Mouse (Mus musculus) kidney, embryonic 15.5 days (tissue): ENCODE measurements around the gene Gemin5. TPM values are rescaled to one million over a fixed set of nuclear protein-coding genes. Genes with fewer than 3 reads are reported as not detected.
"Not testable (repeated sequence)": the region's sequence is repeated elsewhere in the genome, so short reads cannot be mapped to it uniquely, and the experiment has no call there.

Experiments
- ATAC-seq: fragments of 200-750 bp; cut with Nextera tagmentation; replicated peaks from 2 replicates; pipeline ENCODE4 v1.8.0; 2017; ENCODE audit warnings: moderate TSS enrichment; ENCODE audit not compliant: low FRiP score
- H3K27ac ChIP-seq: fragments of 300-500 bp; sonication (generic); 2 replicates; pipeline ENCODE4 v1.5.1; 2015; ENCODE audit warnings: mild to moderate bottlenecking, inconsistent platforms
- H3K27me3 ChIP-seq: fragments of 300-500 bp; sonication (generic); 2 replicates; pipeline ENCODE4 v1.6.1; 2015; ENCODE audit warnings: inconsistent platforms
- H3K36me3 ChIP-seq: fragments of 300-500 bp; sonication (generic); 2 replicates; pipeline ENCODE4 v1.6.1; 2015; ENCODE audit warnings: inconsistent platforms
- H3K4me1 ChIP-seq: fragments of 300-500 bp; sonication (generic); 2 replicates; pipeline ENCODE4 v1.6.1; 2015; ENCODE audit warnings: inconsistent platforms
- H3K4me2 ChIP-seq: fragments of 300-500 bp; sonication (generic); 2 replicates; pipeline ENCODE4 v1.6.1; 2015; ENCODE audit warnings: moderate library complexity, mild to moderate bottlenecking, inconsistent platforms
- H3K4me3 ChIP-seq: fragments of 300-500 bp; sonication (generic); replicated peaks from 2 replicates; pipeline ENCODE4 v1.5.1; 2015; ENCODE audit warnings: mild to moderate bottlenecking, inconsistent platforms
- H3K9ac ChIP-seq: fragments of 300-500 bp; sonication (generic); 2 replicates; pipeline ENCODE4 v1.6.1; 2015; ENCODE audit warnings: mild to moderate bottlenecking, inconsistent platforms
- H3K9me3 ChIP-seq: fragments of 300-500 bp; sonication (generic); replicated peaks from 2 replicates; pipeline ENCODE4 v1.6.1; 2016; ENCODE audit warnings: inconsistent platforms
- WGBS: fragments of 180-500 bp; shearing (Covaris S2); methylation state at CpG from one replicate; pipeline ENCODE4 v1.1.7; 2015; ENCODE audit warnings: mixed read lengths; 5-methylcytosine and 5-hydroxymethylcytosine counted together
- polyA plus RNA-seq: library from polyadenylated mRNA; unstranded; fragments of >200 nt; fragmentation: Nextera tagmentation; extraction: Ambion mirVana; gene quantifications from 2 replicates; pipeline ENCODE4 v1.2.1, GENCODE M21; 2015

The Gemin5 gene
- polyA plus RNA-seq = 24.5 and 24.7 TPM in 2 replicates

GRCm38 (mm10) chr11:58168167-58168915 is at the start of gene Gemin5:
Gene Gemin5 (minus strand): TSS chr11:58168539.
- no peaks in the 10 kb centered on the region; the same call in 1 of the 2 replicates for H3K9me3 ChIP-seq
- peak; percentile 87 for ATAC-seq
- peak within 1 kb of the TSS; percentile 76 for H3K4me2 ChIP-seq
- no peaks in the 10 kb centered on the region for H3K27me3 ChIP-seq
- peak within 1 kb of the TSS; percentile 68 for H3K9ac ChIP-seq
- peaks cover 23% of the 10 kb centered on the region for H3K4me1 ChIP-seq
- H3K4me3 ChIP-seq = peak within 1 kb of the TSS; percentile 80
- H3K36me3 ChIP-seq = peaks cover 41% of the 10 kb centered on the region
- 2% methylated on average over 71 of the region's 71 CpGs for WGBS
- peak within 1 kb of the TSS; percentile 66 for H3K27ac ChIP-seq

DNA sequence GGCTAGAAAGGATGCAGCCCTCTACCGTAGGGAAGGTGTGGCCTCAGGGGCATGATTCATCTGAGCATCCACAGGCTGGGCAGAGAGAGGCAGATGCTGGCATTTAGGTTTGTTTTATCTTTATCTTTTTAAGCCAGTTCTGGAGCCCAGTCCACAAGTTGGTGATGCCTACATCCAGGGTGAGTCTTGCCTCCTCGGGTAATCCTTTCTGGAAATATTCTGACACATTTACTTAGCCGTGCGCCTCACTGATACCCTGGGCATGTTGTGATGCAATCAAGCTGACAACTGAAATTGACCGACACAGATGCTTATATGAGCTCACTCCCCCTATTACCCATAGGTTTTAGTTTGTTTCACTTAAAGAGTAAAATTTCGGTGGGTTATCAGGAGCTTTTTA is 48.5 kb upstream of the Gemin5 start:
- H3K4me2 ChIP-seq = no peak overlapping the region
- H3K27ac ChIP-seq = no peak overlapping the region
- 85% methylated on average over 6 of the region's 6 CpGs for WGBS
- H3K27me3 ChIP-seq = no peaks in the 10 kb centered on the region
- peaks cover 3% of the 10 kb centered on the region; the same call in 1 of the 2 replicates for H3K4me1 ChIP-seq
- H3K4me3 ChIP-seq = no peak overlapping the region
- no peaks in the 10 kb centered on the region for H3K36me3 ChIP-seq
- H3K9me3 ChIP-seq = no peaks in the 10 kb centered on the region
- H3K9ac ChIP-seq = no peak overlapping the region
- ATAC-seq = no peak

DNA sequence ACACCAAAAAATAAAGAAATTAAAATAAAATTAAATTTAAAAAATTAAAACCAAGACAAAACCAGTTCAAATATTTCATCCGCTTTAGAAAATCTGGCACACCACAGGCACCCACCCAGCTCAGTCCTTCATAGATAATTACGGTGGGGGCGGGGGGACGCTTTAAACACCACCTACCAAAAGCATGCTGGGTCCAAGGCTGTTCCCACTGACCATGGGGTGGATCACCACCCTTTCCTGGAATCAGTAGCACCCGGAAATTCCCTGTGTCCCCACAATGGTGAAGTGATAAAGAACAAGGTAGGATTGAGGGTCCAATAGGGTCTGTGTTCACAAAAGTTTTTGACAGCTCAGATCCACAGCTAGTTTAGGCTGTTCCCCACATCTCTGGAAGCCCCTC is 47.5 kb upstream of the Gemin5 start:
- peaks cover 9% of the 10 kb centered on the region for H3K4me1 ChIP-seq
- WGBS = 86% methylated on average over 5 of the region's 5 CpGs
- no peak overlapping the region for H3K27ac ChIP-seq
- H3K27me3 ChIP-seq = no peaks in the 10 kb centered on the region
- no peak overlapping the region for H3K4me3 ChIP-seq
- no peak overlapping the region for H3K9ac ChIP-seq
- no peak for ATAC-seq
- no peaks in the 10 kb centered on the region for H3K36me3 ChIP-seq
- no peaks in the 10 kb centered on the region for H3K9me3 ChIP-seq
- H3K4me2 ChIP-seq = no peak overlapping the region

GRCm38 (mm10) chr11:58215049-58215430 is 46.7 kb upstream of the Gemin5 start:
- 30% methylated on average over 2 of the region's 3 CpGs for WGBS
- H3K9me3 ChIP-seq, H3K4me1 ChIP-seq, ATAC-seq, H3K36me3 ChIP-seq, H3K27me3 ChIP-seq, H3K27ac ChIP-seq, H3K9ac ChIP-seq: not testable (repeated sequence)
- peak overlapping the region; percentile 62 for H3K4me2 ChIP-seq
- peak overlapping the region; percentile 52 for H3K4me3 ChIP-seq

DNA sequence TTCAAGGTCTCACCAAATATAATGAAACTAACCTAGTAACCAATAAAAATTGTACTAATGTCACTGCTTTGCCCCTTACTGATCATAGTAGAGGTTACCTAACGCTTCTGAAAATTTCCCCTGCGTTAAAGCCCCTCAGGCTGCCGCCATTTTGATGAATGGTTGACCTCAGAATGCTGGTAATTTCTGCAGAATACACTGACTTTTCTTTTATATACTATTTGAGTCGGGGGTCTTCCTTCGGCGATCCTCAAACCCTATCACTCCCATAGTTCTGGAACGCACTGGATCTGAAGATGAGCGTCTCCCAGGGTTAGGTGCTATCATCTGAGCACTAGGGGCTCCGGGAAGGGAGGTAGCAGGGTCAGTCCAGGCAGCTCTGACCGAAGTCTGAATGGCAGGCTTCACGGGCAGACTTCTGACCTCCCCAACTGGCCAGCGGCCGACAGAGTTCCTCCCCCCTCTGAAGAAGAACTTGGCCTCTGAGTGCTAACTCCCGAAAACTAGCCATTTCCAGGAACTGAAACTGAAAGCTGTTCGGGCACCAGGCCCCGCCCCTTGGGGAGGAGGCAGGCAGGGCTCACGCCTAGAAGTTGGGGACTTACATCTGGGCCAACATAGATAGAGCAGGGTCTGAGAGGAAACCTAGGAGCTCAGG is 46.2 kb upstream of the Gemin5 start:
- Histone ChIP-seq H3K9ac (peak overlapping the region; percentile 49; the same call in 1 of the 2 replicates), H3K27me3 (no peaks in the 10 kb centered on the region), H3K9me3 (no peaks in the 10 kb centered on the region), H3K36me3 (no peaks in the 10 kb centered on the region), H3K4me2 (peak overlapping the region; percentile 62), H3K4me1 (peaks cover 9% of the 10 kb centered on the region), H3K4me3 (peak overlapping the region; percentile 52), H3K27ac (0 out of 2 replicates have a peak overlapping the region, but pooled peaks have one; percentile 34)
- peak; percentile 94 for ATAC-seq
- WGBS = 29% methylated on average over 17 of the region's 17 CpGs

GRCm38 (mm10) chr11:58213673-58214342 is 45.5 kb upstream of the Gemin5 start:
- 80% methylated on average over 7 of the region's 7 CpGs for WGBS
- Histone ChIP-seq H3K4me3 (no peak overlapping the region; the same call in 1 of the 2 replicates), H3K4me2 (0 out of 2 replicates have a peak overlapping the region, but pooled peaks have one; percentile 62), H3K27ac (no peak overlapping the region), H3K27me3 (no peaks in the 10 kb centered on the region), H3K9ac (no peak overlapping the region), H3K36me3 (no peaks in the 10 kb centered on the region), H3K9me3 (no peaks in the 10 kb centered on the region), H3K4me1 (peaks cover 9% of the 10 kb centered on the region)
- no peak for ATAC-seq

DNA sequence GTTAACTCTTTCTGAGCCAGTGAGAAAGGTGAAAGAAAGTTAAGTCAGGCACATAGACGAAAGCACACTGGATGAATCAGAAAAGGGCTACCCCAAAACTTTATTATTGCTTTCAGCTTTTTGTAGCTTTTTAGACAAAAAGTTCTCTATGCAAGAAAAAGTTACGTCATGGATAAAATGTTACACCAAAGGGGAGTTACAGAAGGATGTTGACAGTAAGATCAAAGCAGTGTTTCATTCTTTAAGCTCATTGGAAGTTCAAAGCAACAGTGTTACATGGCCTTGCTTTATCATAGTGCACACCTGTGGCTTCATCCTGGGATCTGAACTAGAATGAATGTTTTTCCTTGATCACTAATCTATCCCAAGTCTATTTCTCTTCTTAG is 43.3 kb upstream of the Gemin5 start:
- Histone ChIP-seq H3K4me1 (peaks cover 9% of the 10 kb centered on the region), H3K4me3 (no peak overlapping the region), H3K9ac (no peak overlapping the region), H3K27me3 (no peaks in the 10 kb centered on the region), H3K4me2 (peak overlapping the region; percentile 5; the same call in 1 of the 2 replicates), H3K27ac (no peak overlapping the region), H3K36me3 (no peaks in the 10 kb centered on the region), H3K9me3 (no peaks in the 10 kb centered on the region)
- WGBS = 19% methylated on average over 2 of the region's 2 CpGs
- no peak for ATAC-seq

GRCm38 (mm10) chr11:58211062-58211681 is 42.8 kb upstream of the Gemin5 start:
- no peak overlapping the region for H3K4me3 ChIP-seq
- no peaks in the 10 kb centered on the region for H3K27me3 ChIP-seq
- no peaks in the 10 kb centered on the region for H3K36me3 ChIP-seq
- no peaks in the 10 kb centered on the region for H3K9me3 ChIP-seq
- 25% methylated on average over 9 of the region's 9 CpGs for WGBS
- H3K4me1 ChIP-seq = peaks cover 9% of the 10 kb centered on the region
- ATAC-seq = no peak
- H3K4me2 ChIP-seq = peak overlapping the region; percentile 5; the same call in 1 of the 2 replicates
- H3K9ac ChIP-seq = no peak overlapping the region
- H3K27ac ChIP-seq = no peak overlapping the region

DNA sequence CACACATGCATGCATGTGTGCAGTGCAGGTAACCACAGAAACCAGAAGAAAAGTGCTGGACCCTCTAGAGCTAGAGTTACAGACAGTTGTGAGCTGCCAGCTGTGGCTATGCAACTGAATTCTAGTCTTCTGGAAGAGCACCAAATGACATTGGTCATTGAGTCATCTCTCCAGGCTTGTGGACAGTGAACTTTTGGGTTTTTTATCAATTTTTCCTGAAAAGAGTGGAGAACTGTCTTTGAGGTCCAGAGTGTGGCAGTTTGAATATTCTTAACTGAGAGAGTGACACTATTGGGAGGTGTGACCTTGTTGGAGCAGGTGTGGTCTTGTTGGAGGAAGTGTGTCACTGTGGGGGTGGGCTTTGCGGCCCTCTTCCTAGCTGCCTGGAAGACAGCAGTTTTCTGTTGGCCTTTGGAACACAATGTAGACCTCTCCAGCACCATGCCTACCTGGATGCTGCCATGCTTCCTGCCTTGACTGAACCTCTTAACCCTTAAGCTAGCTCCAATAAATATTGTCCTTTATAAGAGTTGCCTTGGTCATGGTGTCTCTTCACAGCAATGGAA is 42.1 kb upstream of the Gemin5 start:
- no peak overlapping the region for H3K9ac ChIP-seq
- no peaks in the 10 kb centered on the region for H3K36me3 ChIP-seq
- H3K9me3 ChIP-seq = no peaks in the 10 kb centered on the region
- ATAC-seq = no peak
- H3K4me3 ChIP-seq = no peak overlapping the region
- no peaks in the 10 kb centered on the region for H3K27me3 ChIP-seq
- no peak overlapping the region for H3K27ac ChIP-seq
- H3K4me2 ChIP-seq = no peak overlapping the region
- peaks cover 9% of the 10 kb centered on the region for H3K4me1 ChIP-seq
- 91% methylated on average over 1 of the region's 1 CpGs for WGBS

- WGBS = 88% methylated on average over 12 of the region's 12 CpGs
- no peaks in the 10 kb centered on the region for H3K36me3 ChIP-seq
- H3K4me1 ChIP-seq = no peaks in the 10 kb centered on the region
- no peak overlapping the region for H3K9ac ChIP-seq
- no peaks in the 10 kb centered on the region for H3K9me3 ChIP-seq
- no peak overlapping the region for H3K27ac ChIP-seq
- H3K27me3 ChIP-seq = no peaks in the 10 kb centered on the region
- ATAC-seq = no peak
- no peak overlapping the region for H3K4me3 ChIP-seq
- no peak overlapping the region for H3K4me2 ChIP-seq
Measured at GRCm38 (mm10) chr11:58201052-58201451, 32.7 kb upstream of the Gemin5 start.

GRCm38 (mm10) chr11:58200226-58200625 is 31.9 kb upstream of the Gemin5 start:
- no peaks in the 10 kb centered on the region for H3K36me3 ChIP-seq
- WGBS = 92% methylated on average over 4 of the region's 4 CpGs
- H3K4me3 ChIP-seq = no peak overlapping the region
- ATAC-seq = no peak
- 0 out of 2 replicates have a peak, but pooled peaks cover 5% of the 10 kb centered on the region for H3K4me1 ChIP-seq
- no peak overlapping the region for H3K9ac ChIP-seq
- no peaks in the 10 kb centered on the region for H3K27me3 ChIP-seq
- no peak overlapping the region for H3K4me2 ChIP-seq
- H3K27ac ChIP-seq = no peak overlapping the region
- no peaks in the 10 kb centered on the region for H3K9me3 ChIP-seq
